Mouse (Mus musculus) limb, embryonic 11.5 days (tissue): ENCODE results near the gene Trim14. TPM values are rescaled to one million over a fixed set of nuclear protein-coding genes. Genes with fewer than 3 reads are reported as not detected.
"Not testable (repeated sequence)": the region's sequence is repeated elsewhere in the genome, so short reads cannot be mapped to it uniquely, and the experiment has no call there.

Source experiments
- ATAC-seq: fragments of 200-750 bp; cut with Nextera tagmentation; 2 replicates; pipeline ENCODE4 v1.8.0; 2017; ENCODE audit warnings: low read depth; ENCODE audit not compliant: insufficient number of reproducible peaks, low FRiP score, low TSS enrichment
- DNase-seq: peaks from one replicate; pipeline ENCODE4 v3.0.0-alpha.2; 2015; ENCODE audit warnings: low spot score
- H3K27ac ChIP-seq: fragments of 300-500 bp; sonication (generic); replicated peaks from 2 replicates; pipeline ENCODE4 v1.5.1; 2014; ENCODE audit warnings: low read depth, mild to moderate bottlenecking, low read length
- H3K27me3 ChIP-seq: fragments of 300-500 bp; sonication (generic); 2 replicates; pipeline ENCODE4 v1.6.1; 2014; ENCODE audit warnings: mild to moderate bottlenecking, low read length, mixed read lengths; ENCODE audit not compliant: control insufficient read depth, insufficient read depth
- H3K36me3 ChIP-seq: fragments of 300-500 bp; sonication (generic); 2 replicates; pipeline ENCODE4 v1.6.1; 2014; ENCODE audit warnings: mild to moderate bottlenecking, low read length, moderate library complexity, mixed read lengths; ENCODE audit not compliant: control insufficient read depth, insufficient read depth
- H3K4me1 ChIP-seq: fragments of 300-500 bp; sonication (generic); 2 replicates; pipeline ENCODE4 v1.6.1; 2014; ENCODE audit warnings: low read length, mixed read lengths; ENCODE audit not compliant: control insufficient read depth, insufficient read depth
- H3K4me2 ChIP-seq: fragments of 300-500 bp; sonication (generic); 2 replicates; pipeline ENCODE4 v1.6.1; 2014; ENCODE audit warnings: low read depth, mild to moderate bottlenecking, moderate library complexity; ENCODE audit not compliant: severe bottlenecking
- H3K4me3 ChIP-seq: fragments of 300-500 bp; sonication (generic); 2 replicates; pipeline ENCODE4 v1.5.1; 2014; ENCODE audit warnings: low read depth, low read length
- H3K9ac ChIP-seq: fragments of 300-500 bp; sonication (generic); 2 replicates; pipeline ENCODE4 v1.6.1; 2014; ENCODE audit warnings: mild to moderate bottlenecking, low read length
- H3K9me3 ChIP-seq: fragments of 300-500 bp; sonication (generic); 2 replicates; pipeline ENCODE4 v1.6.1; 2016; ENCODE audit warnings: low read length; ENCODE audit not compliant: control insufficient read depth
- WGBS: fragments of 180-500 bp; shearing (Covaris S2); extraction: QIAGEN DNeasy Blood & Tissue Kit; methylation state at CpG from one replicate; pipeline ENCODE4 v1.1.7; 2014; 5-methylcytosine and 5-hydroxymethylcytosine counted together
- polyA plus RNA-seq: library from polyadenylated mRNA; unstranded; fragments of >200 nt; fragmentation: Nextera tagmentation; extraction: Ambion mirVana; gene quantifications from 2 replicates; pipeline ENCODE4 v1.2.1, GENCODE M21; 2014

The Trim14 gene
- polyA plus RNA-seq, 1 experiment from 2014 or later = 0.36 TPM

DNA sequence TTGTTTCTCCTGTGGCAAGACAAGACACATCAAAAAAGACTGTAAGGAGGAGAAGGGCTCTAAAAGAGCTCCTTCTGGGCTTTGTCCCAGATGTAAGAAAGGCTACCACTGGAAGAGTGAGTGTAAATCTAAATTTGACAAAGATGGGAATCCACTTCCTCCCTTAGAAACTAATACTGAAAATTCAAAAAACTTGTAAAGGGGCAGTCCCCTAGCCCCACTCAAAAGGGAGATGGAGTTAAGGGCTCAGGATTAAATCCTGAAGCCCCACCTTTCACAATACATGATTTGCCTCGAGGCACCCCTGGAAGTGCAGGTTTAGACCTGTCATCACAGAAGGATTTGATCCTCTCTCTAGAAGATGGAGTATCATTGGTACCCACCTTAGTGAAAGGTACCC, 42.3 kb upstream of the Trim14 start:
- no peaks in the 10 kb centered on the region for H3K27me3 ChIP-seq
- no peak overlapping the region for H3K4me3 ChIP-seq
- no peak overlapping the region for H3K4me2 ChIP-seq
- no peak overlapping the region for H3K9ac ChIP-seq
- 62% methylated on average over 1 of the region's 1 CpGs for WGBS
- no peak for DNase-seq
- ATAC-seq = no peak
- H3K4me1 ChIP-seq = no peaks in the 10 kb centered on the region
- H3K36me3 ChIP-seq = no peaks in the 10 kb centered on the region
- no peak overlapping the region for H3K27ac ChIP-seq
- peaks cover 2% of the 10 kb centered on the region; the same call in 1 of the 2 replicates for H3K9me3 ChIP-seq

DNA sequence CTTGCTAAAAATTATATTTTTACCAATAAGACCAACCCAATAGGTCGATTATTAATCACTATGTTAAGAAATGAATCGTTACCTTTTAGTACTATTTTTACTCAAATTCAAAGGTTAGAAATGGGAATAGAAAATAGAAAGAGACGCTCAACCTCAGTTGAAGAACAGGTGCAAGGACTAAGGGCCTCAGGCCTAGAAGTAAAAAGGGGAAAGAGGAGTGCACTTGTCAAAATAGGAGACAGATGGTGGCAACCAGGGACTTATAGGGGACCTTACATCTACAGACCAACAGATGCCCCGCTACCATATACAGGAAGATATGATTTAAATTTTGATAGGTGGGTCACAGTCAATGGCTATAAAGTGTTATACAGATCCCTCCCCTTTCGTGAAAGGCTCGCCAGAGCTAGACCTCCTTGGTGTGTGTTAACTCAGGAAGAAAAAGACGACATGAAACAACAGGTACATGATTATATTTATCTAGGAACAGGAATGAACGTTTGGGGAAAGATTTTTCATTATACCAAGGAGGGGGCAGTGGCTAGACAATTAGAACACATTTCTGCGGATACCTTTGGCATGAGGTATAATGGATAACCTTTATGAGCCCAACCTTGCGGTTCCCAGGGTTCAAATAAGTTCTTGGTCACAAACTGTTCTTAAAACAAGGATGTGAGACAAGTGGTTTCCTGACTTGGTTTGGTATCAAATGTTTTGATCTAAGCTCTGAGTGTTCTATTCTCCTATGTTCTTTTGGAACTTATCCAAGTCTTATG, 39.8 kb upstream of the Trim14 start:
- H3K9ac ChIP-seq, H3K4me2 ChIP-seq: not testable (repeated sequence)

GRCm38 (mm10) chr4:46574841-46575240, 38.9 kb upstream of the Trim14 start:
- Histone ChIP-seq H3K27ac (no peak overlapping the region), H3K27me3 (no peaks in the 10 kb centered on the region), H3K9ac (no peak overlapping the region), H3K4me3 (no peak overlapping the region), H3K36me3 (no peaks in the 10 kb centered on the region), H3K4me2 (no peak overlapping the region), H3K9me3 (no peaks in the 10 kb centered on the region), H3K4me1 (no peaks in the 10 kb centered on the region)
- no peak for DNase-seq
- no peak for ATAC-seq
- WGBS = 63% methylated on average over 10 of the region's 12 CpGs

More for the DNA sequence above, 39.8 kb upstream of the Trim14 start:
- not testable (repeated sequence) for H3K9me3 ChIP-seq, H3K36me3 ChIP-seq, DNase-seq, ATAC-seq, H3K4me1 ChIP-seq, H3K4me3 ChIP-seq, H3K27me3 ChIP-seq, H3K27ac ChIP-seq
- 87% methylated on average over 6 of the region's 10 CpGs for WGBS

GRCm38 (mm10) chr4:46574024-46574753, 38.2 kb upstream of the Trim14 start:
- Histone ChIP-seq H3K9me3 (no peaks in the 10 kb centered on the region), H3K27me3 (no peaks in the 10 kb centered on the region), H3K4me3 (no peak overlapping the region), H3K4me2 (no peak overlapping the region), H3K36me3 (no peaks in the 10 kb centered on the region), H3K9ac (no peak overlapping the region), H3K27ac (no peak overlapping the region), H3K4me1 (no peaks in the 10 kb centered on the region)
- DNase-seq (no peak), ATAC-seq (no peak)
- 30% methylated on average over 9 of the region's 9 CpGs for WGBS

- no peak for DNase-seq
Observed at GRCm38 (mm10) chr4:46572616-46573015, 36.7 kb upstream of the Trim14 start.

DNA sequence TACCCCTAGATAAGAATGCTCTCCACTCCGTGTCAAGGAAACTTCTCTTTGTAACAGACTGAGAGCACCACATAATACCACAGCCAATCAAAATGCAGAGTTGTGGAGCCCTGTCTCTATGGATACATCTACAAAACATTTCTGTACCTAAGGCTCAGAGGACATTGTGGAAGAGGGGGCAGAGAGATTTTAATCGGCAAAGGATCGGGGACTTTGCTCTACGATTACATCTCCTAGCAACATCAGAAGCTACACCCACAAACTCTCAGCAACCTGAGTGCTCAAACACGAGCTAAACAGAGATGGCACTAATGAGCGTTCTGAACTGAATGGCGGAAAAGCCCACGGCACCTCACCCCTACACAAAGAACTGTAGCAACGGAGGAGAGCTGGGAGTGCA, 35.8 kb upstream of the Trim14 start:
- H3K9me3 ChIP-seq = no peaks in the 10 kb centered on the region
- no peak overlapping the region for H3K9ac ChIP-seq
- DNase-seq = no peak
- no peaks in the 10 kb centered on the region for H3K36me3 ChIP-seq
- no peaks in the 10 kb centered on the region for H3K27me3 ChIP-seq
- WGBS = 89% methylated on average over 9 of the region's 9 CpGs
- no peak overlapping the region for H3K4me2 ChIP-seq
- H3K4me3 ChIP-seq = no peak overlapping the region
- no peak overlapping the region for H3K27ac ChIP-seq
- no peak for ATAC-seq
- no peaks in the 10 kb centered on the region for H3K4me1 ChIP-seq

More at GRCm38 (mm10) chr4:46572616-46573015, 36.7 kb upstream of the Trim14 start:
- Histone ChIP-seq H3K4me1 (no peaks in the 10 kb centered on the region), H3K9me3 (no peaks in the 10 kb centered on the region), H3K36me3 (no peaks in the 10 kb centered on the region), H3K27ac (no peak overlapping the region), H3K9ac (no peak overlapping the region), H3K4me2 (no peak overlapping the region), H3K4me3 (no peak overlapping the region), H3K27me3 (no peaks in the 10 kb centered on the region)
- WGBS = 71% methylated on average over 4 of the region's 4 CpGs
- ATAC-seq = no peak

DNA sequence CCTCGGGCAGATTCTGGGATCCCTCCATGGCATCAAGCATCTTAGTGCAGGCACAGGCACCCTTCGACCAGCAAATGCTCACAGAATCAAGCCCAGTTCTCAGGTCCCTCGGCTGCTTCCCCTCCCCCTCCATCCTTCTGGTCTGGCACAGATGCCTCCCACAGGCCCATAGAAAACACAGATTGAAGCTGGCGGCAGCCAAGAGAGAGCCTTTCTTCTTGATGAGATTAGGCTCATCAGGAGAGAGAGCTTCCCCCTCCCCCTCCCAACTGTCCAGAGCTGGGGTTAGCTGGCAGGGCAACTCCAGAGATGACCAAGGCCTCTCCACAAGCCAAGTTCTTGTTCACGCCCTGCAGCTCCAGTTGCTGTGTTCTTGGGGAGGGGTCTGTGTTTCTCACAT, 33.7 kb upstream of the Trim14 start:
- ATAC-seq (no peak), DNase-seq (no peak)
- H3K27me3 ChIP-seq = no peaks in the 10 kb centered on the region

DNA sequence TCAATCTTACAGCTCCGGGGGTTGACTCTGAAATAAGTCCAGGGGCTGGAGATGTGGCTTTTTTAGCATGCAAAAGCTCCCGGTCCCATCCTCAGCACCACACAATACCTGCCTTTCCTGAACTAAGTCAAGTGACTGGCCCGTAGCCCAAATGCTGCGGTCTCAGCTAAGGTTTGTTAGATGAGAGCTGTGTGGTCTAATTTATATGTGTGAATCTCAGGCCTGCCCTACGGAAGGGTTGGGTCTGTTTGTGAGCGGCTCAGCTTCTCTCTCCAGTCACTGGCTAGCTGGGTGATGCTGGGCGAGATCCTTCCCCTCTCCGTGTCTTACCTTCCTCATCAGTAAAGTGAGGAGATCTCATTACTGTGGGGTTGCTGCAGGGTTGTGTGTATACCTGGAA, 32.2 kb upstream of the Trim14 start:
- WGBS = 87% methylated on average over 8 of the region's 8 CpGs
- no peaks in the 10 kb centered on the region for H3K4me1 ChIP-seq
- no peak overlapping the region for H3K4me3 ChIP-seq
- no peak overlapping the region for H3K9ac ChIP-seq
- H3K27me3 ChIP-seq = no peaks in the 10 kb centered on the region
- H3K36me3 ChIP-seq = no peaks in the 10 kb centered on the region
- no peak for ATAC-seq
- H3K9me3 ChIP-seq = no peaks in the 10 kb centered on the region
- H3K27ac ChIP-seq = no peak overlapping the region
- DNase-seq = no peak
- H3K4me2 ChIP-seq = no peak overlapping the region

More for the DNA sequence above, 33.7 kb upstream of the Trim14 start:
- WGBS = 47% methylated on average over 5 of the region's 5 CpGs
- H3K4me2 ChIP-seq = no peak overlapping the region
- no peaks in the 10 kb centered on the region for H3K36me3 ChIP-seq
- no peaks in the 10 kb centered on the region for H3K4me1 ChIP-seq
- no peaks in the 10 kb centered on the region for H3K9me3 ChIP-seq
- H3K9ac ChIP-seq = no peak overlapping the region
- no peak overlapping the region for H3K27ac ChIP-seq
- no peak overlapping the region for H3K4me3 ChIP-seq
